In the genomic region with DNA sequence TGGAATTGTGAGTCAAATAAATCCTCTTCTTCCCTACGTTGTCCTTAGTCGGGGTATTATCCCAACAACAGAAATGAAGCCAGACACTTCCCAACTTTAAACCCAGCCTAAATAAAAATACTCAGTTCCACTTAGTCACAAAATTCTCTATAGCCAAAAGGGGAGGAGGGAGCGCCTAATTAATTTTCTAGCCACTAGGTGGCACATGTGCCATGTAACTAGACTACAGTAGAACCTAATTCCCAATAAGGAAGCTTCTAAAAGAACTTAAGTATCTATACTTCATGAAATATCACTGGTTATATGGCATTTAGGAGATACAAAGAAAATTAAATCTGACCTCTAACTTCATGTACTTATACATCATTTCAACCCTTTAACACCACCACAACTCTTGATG, we compare ENCODE assay signal across 7 mouse cellular contexts.
DNase-seq lines count a peak whose midpoint lies in the region; ATAC-seq lines count a peak whose summit lies in the region.

No protein-coding gene starts in this region.

- ATAC-seq in CD4-positive, CD25-positive, alpha-beta regulatory T cell, adult 4 months, result peak; percentile 88

- DNase-seq in A20 (ENCODE audit: low read depth, low spot score), result peak; percentile 70
- peak; percentile 39 for DNase-seq in c-Kit-positive CD71-positive TER-119-negative erythroid progenitor cells, embryonic 14.5 days (ENCODE audit: low read depth)
- peak; percentile 59 to 81 for DNase-seq in frontal cortex, postnatal 36 days (ENCODE audit: low spot score in 2 of 2)
- DNase-seq in kidney, postnatal 25 days, result peak; percentile 49 to 84
- DNase-seq in lung, adult 18-20 months, result peak; percentile 51 to 72
- DNase-seq in right cerebral cortex, postnatal 14 days, result peak; percentile 65

Comparison
In these comparisons a context has a peak if more than half of its experiments do, and no peak if none do; other contexts are left out.
1. Peak in every context shown above with its lines: DNase-seq and ATAC-seq.